Mouse (Mus musculus) spleen, adult 12 weeks (tissue): ENCODE measurements around the gene Pepd.

ENCODE experiments used
- DNase-seq: peaks from one replicate; pipeline ENCODE4 v3.0.0; 2022; ENCODE audit warnings: low spot score

Gene Pepd

DNA sequence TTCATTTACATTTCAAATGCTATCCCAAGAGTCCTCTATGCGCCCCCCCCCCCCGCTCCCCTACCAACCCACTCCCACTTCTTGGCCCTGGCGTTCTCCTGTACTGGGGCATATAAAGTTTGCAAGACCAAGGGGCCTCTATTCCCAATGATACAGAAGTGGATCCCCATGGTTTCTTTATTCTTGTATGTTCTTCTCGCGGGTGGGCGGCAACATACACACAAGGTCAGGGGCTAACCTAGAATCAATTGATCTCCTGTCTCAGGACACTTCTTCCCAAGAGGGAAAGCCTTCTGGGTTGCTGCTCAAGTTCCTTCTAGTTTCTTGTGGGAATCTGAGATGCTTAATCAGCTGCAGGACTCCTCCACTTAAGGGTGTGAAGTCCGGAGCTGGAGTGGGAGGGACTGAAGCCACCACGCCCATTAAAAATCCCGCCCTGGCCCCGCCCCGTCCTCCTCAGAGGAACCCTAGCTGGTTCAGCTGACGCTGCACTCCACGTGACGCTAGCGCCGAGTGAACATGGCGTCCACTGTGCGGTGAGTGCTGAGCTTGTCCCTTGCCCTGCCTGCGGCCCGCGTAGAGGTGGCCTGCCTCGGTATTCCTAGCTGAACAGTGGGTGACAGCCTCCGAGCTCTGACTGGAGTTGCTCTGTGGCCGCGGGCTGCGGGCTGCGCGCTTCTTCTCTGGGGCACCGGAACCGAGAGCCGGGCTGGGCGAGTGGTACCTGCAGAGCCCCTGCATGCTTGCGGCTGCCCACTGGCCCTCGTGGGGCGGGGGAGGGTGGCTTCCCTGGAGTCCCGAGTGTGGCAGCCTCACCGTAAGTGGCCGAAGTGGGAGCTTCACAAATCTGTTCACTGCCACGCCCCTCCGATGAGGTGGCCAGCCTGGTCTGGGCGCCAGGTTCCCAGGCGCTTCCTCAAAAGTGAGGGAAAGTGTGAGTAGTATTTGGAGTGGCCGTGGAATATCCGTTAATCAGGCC is at the start of gene Pepd:
Gene Pepd, plus strand, starts transcription at position 461 of the 979 bp plus-strand sequence.
- peak; percentile 17 for DNase-seq

DNA sequence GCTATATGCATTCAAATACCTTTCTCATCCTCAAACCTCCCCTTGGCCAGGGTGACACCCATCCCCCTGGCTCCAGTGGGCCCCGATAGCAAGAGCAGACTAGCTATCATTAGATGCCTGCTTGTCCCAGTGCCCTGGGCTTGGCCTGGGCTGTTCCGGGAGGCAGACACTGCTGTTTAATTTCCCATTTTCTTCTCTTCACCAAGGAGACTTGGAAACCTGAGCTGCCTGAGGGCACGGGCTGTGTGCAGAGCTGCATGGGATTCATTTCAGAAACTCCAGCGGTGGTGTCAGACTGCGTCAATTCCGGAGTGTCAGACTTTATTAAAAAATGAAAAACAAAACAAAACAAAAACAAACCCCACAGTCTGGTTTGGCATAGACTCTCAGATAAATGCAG is 44.9 kb upstream of the Pepd start:
- DNase-seq = no peak

DNA sequence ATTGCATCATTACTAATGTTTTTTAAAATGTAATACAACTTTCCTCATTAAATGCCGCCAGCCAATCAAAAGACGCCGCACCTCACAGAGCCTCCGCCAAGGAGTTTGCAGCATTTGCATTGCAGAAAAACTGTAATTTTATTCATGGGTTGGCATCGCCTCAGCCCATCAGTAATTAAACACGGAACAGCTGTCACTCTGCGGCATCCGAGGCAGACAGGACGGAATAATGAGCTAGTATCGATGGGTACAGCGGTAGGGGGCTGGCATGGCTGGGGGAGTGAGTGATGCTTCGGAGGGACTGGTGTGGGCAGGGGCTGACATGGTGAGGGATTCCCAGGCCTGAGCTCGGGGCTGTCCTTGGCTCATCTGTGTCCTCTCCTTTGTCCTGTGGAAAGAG is 42.5 kb upstream of the Pepd start:
- DNase-seq = no peak

DNA sequence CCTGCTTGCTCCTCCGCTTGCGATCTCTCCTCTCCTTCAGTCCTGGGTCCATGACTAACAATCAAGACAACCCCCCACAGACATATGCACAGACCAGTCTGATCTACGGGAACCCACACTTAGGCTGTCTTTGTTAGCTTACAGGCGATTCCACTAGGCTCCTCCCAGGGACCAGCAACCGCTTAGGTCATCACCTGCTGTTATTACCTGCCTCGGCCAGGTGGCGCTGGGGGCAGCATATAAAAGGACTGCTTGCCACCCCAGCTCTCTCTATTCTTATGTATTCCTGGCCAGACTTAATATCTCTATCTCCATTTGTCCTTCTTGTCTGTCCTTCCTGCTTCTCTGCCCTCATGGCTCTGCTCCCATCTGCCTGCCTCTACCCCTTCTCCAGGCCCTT is 35.4 kb upstream of the Pepd start:
- no peak for DNase-seq

DNA sequence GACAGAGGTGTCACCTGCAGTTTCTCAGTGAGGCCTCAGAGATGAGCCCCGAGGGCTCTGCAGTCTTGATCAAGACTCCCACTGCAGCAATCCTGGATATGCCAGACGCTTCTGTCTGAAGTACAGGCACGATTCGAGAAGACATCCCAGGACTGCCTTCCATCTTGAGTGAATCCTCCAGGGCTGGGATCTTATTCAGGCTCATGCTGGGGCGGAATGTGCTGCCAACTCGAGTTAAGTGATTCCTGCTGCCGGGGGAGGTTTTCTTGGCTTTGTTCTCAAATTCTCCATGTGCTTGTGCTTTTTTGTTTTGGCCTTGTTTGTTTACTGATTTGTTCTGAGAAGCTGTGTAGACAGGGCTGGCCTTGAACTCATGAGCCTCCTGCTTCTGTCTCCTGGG is 34.4 kb upstream of the Pepd start:
- DNase-seq = no peak

DNA sequence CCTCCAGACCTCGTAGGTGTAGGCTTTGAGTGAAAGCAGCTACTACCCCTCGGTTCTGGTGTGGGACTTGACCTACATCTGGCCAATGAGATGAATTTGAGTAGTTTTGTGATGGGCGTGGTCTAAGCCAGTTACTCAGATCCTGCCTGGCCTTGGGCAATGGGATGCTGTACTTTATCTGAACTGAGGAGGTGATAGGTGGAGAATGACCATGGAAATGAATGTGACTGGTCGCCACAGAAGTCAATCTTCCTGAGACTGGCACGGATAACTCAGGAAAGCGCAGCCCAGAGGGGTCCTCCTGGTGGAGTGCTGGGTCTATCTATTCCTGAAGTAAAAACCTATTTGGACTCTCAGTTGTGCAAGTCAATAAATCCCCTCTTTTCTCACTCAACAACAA is 23.7 kb upstream of the Pepd start:
- no peak for DNase-seq

DNA sequence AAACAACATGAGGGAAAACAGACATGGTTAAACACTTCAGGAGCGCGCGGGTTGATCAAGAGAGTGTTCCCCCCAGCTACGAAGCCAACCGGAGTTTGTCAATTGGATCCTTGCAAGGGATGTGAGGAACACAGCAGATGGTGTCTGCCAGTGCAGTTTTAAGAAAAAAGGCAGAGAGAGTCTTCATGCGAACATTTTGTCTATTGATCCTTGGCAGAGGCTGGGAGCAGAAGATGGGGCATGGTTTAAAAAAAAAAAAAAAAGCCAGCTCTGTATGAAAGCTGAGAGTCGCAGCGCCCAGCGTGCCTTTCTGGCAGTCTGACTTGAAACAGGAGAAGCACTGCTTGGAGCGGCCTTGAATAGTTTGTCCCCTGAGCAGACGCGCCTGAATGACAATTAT is 23.3 kb upstream of the Pepd start:
- DNase-seq = no peak

DNA sequence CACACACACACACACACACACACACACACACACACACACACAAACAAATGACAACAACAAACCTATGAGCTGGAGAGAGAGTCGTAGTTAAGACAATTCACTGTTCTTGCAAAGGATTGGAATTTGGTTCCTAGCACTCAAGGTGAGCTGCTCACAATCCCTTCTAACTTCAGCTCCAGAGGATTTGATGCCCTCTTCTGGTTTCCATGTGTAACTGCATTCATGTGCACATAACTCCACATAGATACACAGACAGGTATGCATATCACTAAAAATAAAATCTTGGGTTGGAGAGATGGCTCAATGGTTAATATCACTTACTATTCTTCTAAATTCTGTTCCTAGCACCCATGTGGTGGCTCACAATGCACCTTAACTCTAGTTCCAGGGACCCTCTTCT is 19.3 kb upstream of the Pepd start:
- no peak for DNase-seq

DNA sequence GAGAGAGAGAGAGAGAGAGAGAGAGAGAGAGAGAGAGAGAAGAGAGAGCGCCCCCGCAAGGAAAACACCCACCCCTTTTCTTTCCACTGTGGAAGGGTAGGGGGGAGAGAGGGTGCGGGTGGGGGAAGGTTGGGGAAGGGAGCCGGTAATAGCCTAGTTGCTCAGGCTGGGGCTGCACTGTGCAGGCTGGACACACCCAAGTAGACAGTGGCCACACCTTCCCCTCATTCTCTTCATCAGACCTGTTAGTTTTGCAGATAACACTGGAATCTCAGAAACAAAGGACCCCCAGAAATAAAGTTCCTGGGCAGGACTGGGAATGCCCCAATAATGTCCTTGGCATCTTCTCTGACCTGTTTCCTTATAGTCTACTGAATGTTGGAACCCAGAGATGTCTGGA is 15.7 kb upstream of the Pepd start:
- DNase-seq = no peak

DNA sequence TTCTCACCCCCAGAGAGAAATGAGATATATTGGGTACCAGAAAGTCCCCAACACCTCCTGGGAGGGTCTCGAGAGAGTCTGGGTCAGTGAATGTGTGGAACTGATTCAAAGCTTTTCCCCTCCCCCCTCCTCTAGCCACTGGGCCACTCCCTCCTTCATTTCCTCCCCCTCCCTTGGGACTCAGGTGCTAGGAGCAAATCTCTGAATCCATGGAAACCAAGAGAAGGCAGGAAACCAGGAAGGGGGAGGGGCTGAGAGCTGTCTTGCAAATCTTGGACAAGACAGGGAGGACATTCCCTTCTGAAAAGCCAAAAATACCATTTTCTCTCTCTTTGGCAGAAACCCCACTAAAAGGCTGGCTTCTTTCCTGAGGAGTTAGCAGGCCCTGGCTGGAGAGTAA is 15.1 kb upstream of the Pepd start:
- DNase-seq = no peak

DNA sequence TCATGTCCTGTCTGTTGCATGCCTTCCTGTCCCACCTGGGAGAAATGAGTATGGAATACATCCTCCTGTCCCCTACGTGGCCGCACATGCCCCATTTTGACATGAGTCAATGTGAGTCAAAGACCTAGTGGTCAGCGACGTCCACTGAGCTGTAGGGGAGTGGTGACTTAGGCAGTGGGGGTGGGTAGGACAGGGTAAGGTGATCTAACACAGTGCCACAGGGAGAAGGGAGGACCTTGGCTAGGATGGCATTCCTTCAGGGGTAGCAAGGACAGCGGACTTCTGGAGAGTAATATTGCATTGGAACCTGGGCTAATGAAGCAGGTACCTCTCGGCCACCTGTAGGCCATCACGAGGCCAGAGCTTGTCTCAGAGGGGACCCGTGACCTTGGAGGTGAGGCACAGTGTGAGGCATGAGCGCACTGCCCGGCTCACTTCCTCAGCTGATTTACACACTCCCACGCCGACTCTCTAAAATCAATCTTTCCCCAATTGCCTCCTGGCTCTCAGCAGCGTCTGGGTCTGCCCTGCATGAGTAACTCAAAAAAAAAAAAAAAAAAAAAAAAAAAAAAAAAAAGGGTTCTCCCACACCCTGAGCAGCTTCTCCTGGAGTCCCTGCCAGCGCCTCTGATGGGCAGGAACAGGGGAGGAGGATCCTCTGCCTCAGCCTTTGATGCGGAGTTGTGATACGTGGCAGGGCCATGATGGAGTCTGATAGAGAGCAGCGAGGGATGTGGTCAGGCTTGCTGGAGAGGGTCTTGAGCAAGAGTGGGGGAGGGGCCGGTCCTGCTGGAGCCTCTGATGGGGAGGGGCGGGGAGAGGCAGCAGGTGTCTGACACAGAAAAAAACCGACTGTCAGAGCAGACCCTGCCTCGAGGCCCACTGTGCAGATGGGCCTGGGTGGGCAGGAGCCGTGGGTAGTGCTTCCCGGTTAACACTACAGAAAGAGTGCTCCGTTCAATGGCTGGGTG is 1.8 kb upstream of the Pepd start:
- DNase-seq = no peak

DNA sequence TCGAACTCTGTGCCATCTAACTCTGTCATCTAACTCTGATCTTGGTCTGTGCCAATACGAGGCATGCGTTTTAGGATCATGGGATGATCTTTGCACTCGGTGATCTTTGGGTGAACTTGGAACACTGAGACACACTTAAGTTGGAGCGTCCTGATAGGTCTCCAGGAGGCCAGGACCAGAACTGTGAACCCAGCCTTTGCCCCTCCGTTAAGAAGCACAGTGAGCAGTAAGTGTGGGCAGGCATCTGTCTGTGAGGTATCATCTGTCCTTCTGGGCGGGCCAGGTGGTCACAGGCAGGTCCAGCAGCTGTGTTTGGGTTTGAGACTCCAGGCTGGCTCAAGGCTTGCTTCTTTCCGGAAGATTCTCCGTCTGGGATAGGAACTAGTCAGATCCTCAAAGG is 1.8 kb downstream of the Pepd start:
- no peak for DNase-seq

DNA sequence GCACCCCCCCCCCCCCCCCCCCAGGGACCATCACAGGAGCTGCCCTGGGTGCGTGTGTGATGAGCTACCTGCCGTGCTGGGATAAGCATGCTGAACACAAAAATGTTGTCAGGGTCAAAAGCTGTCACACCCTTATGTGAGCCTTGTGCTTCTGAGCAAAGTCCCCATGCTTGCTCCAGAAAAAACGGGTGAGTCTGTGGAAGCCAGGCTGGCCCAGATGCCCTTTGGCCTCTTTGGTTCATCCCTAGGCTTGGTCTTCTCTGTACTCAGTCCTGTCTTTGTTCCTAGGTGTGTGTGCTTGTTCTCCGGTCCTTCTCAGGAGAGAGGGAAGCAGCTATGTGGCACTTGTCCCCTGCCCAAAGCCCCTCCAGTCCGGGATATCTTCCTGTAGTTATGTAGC is 3.4 kb downstream of the Pepd start:
- DNase-seq = no peak

DNA sequence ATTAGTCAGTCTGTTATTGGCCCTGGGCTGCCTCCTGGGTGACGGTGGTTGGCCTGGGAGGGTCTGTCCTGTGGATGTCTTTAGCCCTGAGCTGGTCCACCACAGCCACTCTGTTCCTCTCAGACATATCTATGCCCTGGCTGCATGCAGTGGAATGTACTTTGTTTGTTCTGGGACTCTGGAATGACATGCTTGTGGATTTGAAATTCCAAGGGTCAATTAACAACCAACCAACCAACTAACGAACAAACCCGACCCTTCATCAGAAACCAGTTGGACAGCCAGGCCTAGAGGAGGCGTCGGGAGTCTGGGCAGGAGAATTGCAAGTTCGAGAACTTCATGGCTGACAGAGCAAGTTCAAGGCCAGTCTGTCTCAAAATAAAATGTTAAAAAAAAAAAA is 5.4 kb downstream of the Pepd start:
- DNase-seq = no peak

DNA sequence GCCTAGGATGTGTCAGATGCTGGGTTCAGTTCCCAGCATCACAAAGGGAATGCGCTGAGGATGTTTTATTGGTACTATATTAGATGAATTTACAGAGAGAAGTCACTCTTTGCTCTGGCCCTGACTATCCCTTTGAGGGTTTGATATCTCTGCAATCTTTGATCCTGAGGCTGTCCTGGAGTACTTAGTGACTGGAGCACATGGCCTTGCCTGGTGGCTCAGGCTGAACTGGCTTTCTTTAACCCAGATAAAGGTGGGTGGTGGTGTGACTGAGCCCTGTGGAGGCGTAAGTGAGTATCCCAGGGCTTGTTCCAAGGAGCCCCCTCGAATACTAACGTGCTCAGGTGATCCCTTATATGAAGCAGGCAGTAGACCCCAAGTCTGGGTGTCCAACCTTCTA is 5.8 kb downstream of the Pepd start:
- no peak for DNase-seq

DNA sequence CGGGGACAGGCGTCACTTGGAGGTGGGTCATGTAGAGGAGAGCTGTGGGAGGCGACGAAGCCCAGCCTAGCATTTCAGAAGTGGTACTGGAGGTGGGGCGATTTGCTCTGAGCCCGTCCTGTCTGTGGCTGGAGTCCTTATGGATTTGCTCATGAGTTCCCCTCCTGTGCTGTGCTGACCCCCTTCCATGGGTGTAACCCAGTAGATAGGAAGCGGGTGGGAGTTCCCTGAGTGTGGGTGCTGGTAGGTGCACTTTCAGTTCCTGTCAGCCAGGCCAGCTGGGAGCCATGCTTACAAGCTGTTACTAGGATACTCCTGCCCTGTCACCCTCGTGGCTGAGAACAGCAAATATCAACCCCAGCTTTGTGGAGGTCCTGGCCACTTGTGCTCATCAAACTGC is 6.2 kb downstream of the Pepd start:
- peak; percentile 20 for DNase-seq

DNA sequence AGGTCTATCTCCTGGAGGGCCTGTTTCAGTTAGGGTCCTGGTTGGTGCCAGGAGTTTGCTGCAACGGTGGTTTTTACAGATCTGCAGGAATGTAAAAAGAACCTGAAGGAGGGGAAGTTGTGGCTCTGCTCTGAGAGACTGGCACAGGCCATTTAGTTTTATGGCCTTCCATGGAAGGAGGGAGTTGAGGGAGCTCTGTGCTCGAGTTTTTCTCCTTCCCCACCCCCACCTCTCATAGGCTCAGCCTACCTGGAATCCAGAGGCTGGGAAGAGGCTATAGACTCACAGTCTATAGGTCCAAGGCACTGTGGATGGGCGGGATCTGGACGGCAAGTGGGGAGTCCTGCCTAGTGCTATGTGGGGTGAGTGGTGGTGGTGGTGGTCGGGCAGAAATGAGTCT is 6.9 kb downstream of the Pepd start:
- no peak for DNase-seq

DNA sequence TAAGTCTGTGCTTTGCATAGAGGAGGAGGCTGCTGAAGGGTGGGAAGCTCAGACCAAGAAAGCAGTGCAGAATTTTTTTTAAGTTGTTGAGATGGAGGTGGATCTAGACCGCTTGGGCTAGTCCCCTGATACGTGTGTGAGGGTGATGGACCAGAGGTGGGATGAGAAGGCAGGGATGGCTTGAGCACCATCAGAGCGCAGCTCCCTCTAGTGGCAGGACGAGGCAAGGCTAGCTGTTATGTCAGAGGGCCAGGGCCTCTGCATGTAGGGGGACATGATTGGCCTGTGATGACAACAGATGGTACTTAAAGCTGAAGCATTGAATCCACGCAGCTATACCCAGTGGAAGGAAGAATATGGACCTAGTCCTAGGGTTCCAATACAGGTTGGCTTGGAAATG is 7.6 kb downstream of the Pepd start:
- DNase-seq = peak; percentile 21

DNA sequence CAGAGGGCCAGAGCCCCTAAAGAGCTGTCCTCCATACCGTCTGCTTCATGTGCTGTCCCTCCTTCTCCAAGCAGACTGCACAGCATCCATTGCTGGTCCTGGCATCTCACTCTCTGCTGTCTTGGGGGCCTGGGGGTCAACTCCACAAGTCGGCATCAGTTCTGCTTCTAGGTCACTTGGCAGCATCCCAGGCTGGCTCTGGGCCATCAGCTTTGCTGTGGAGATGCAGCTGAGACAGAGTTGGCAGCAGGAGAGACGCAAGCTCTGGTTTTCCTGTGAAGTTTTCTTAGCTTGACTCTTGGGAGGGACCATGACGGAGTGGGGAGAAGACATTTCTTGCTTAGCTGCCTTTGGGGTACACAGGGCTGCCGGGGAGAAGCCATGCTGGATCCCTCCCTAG is 13.0 kb downstream of the Pepd start:
- no peak for DNase-seq

DNA sequence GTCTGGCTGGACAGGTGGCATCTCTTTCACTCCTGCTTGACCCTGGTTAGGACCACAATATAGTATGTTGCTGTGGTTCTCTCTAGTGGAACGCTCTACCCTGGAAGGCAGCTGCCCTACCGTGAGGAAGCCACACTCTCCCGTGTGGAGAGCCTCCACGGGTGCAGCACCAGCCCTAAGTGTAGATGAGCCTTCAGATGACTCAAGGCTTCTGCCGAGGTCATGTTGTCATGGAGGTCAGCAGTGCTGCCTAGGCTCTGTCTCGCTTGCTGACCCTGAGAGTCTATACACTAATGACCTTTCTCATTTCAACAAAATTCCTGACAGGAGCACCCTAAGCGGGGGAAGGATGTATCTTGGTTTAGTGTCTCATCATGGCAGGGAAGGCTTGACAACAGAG is 13.8 kb downstream of the Pepd start:
- no peak for DNase-seq

DNA sequence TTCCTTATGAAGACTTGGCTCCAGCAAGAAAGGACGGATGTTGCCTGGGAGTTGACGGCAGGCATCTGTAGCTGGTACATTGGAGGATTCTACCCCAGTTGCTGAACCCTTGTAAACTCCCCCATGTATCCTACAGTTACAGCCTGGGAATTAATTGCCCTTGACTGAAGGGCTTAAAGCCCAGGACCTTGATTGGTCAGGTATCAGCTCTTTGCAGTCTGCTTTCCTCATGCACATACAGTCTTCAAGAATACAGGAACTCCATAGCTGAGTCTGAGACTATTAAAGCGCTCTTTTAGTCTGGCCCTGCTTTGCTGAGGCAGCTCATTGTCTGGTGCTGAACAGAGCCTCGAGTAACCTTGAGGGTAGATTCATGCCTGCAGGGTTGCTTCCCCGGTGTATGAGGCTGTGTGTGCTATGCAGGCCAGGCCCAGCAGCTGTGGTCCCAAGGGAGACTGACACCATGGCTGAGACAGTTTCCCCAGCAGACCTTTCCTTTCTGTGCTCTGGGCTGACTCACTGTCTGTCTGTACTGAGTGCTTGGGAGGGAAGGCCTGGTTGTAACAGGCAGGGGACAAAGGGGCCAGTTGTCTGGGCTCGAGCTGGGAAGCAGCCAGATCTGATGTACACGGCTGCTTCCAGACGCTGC is 17.6 kb downstream of the Pepd start:
- DNase-seq = no peak

DNA sequence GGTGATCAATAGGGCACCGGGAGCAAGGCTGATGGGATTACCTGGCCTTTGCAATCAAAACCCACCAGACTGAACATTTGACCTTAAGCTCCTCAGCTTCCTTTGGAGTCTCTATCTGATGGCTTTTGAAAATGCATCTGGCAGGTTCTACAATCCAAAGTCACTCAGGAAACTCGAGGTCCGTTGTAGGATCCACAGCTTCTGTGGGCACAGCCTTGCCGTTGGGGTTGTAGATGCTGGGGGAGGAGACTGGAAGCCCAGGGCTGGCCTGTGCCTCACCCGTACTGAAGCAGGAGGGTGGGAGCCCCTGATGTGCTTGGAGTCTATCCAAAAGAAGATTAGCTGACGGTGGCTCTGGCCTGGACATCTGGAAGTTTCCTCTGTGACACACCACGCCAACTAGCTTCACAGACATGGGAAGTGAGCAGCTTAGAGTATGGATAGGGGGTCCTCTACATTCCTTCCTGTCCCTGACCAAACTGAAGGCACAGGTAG is 18.1 kb downstream of the Pepd start:
- DNase-seq = no peak
